Mouse (Mus musculus) hindbrain, embryonic 14.5 days (tissue): ENCODE measurements around the gene Ddx18. TPM values are rescaled to one million over a fixed set of nuclear protein-coding genes. Genes with fewer than 3 reads are reported as not detected.

Experiments
- ATAC-seq: fragments of 200-750 bp; cut with Nextera tagmentation; 2 replicates; pipeline ENCODE4 v1.8.0; 2017; ENCODE audit warnings: moderate number of reproducible peaks, mild to moderate bottlenecking, moderate TSS enrichment, moderate library complexity; ENCODE audit not compliant: low FRiP score
- DNase-seq: peaks from one replicate; pipeline ENCODE4 v3.0.0-alpha.2; 2015; ENCODE audit warnings: low spot score
- H3K27ac ChIP-seq: fragments of 300-500 bp; sonication (generic); 2 replicates; pipeline ENCODE4 v1.5.1; 2014; ENCODE audit warnings: mild to moderate bottlenecking, moderate library complexity
- H3K27me3 ChIP-seq: fragments of 300-500 bp; sonication (generic); 2 replicates; pipeline ENCODE4 v1.6.1; 2014; ENCODE audit warnings: mild to moderate bottlenecking, low read length, mixed read lengths; ENCODE audit not compliant: control insufficient read depth, insufficient read depth
- H3K36me3 ChIP-seq: fragments of 300-500 bp; sonication (generic); replicated peaks from 2 replicates; pipeline ENCODE4 v1.6.1; 2014; ENCODE audit not compliant: control insufficient read depth, insufficient read depth
- H3K4me1 ChIP-seq: fragments of 300-500 bp; sonication (generic); replicated peaks from 2 replicates; pipeline ENCODE4 v1.6.1; 2014; ENCODE audit warnings: antibody characterized with exemption, low read length, mixed read lengths; ENCODE audit not compliant: control insufficient read depth, insufficient read depth
- H3K4me2 ChIP-seq: fragments of 300-500 bp; sonication (generic); replicated peaks from 2 replicates; pipeline ENCODE4 v1.6.1; 2014; ENCODE audit warnings: mild to moderate bottlenecking, moderate library complexity
- H3K4me3 ChIP-seq: fragments of 300-500 bp; sonication (generic); replicated peaks from 2 replicates; pipeline ENCODE4 v1.5.1; 2014; ENCODE audit warnings: mild to moderate bottlenecking, low read length
- H3K9ac ChIP-seq: fragments of 300-500 bp; sonication (generic); 2 replicates; pipeline ENCODE4 v1.6.1; 2014
- H3K9me3 ChIP-seq: fragments of 300-500 bp; sonication (generic); 2 replicates; pipeline ENCODE4 v1.6.1; 2016; ENCODE audit warnings: low read length; ENCODE audit not compliant: control insufficient read depth
- WGBS: fragments of 180-500 bp; shearing (Covaris S2); extraction: QIAGEN DNeasy Blood & Tissue Kit; methylation state at CpG from one replicate; pipeline ENCODE4 v1.1.7; 2014; 5-methylcytosine and 5-hydroxymethylcytosine counted together
- polyA plus RNA-seq: library from polyadenylated mRNA; unstranded; fragments of >200 nt; fragmentation: Nextera tagmentation; extraction: Ambion mirVana; gene quantifications from 2 replicates; pipeline ENCODE4 v1.2.1, GENCODE M21; 2014

Ddx18 gene
- polyA plus RNA-seq, 1 experiment from 2014 or later, result 35.3 TPM

DNA sequence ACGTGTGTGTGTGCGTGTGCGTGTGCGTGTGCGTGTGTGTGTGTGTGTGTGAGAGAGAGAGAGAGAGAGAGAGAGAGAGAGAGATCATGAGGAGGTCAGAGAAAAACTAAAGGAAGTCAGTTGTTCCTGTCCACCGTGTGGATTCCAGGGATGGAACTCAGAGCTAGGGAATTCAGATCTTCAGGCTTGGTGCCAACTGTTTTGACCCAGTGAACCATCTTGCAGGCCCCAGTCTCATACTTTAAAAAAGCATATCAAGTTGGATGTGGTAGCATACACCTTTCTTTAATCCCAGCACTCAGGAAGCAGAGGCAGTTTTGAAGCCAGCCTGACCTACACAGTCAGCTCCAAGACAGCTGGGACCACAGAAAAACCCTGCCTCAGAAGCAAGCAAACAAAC, 38.5 kb downstream of the Ddx18 start:
- Histone ChIP-seq H3K36me3 (no peaks in the 10 kb centered on the region), H3K27me3 (peaks cover 28% of the 10 kb centered on the region), H3K4me3 (no peak overlapping the region), H3K27ac (no peak overlapping the region), H3K4me1 (peaks cover 15% of the 10 kb centered on the region), H3K9me3 (no peaks in the 10 kb centered on the region), H3K9ac (no peak overlapping the region), H3K4me2 (no peak overlapping the region)
- ATAC-seq, result no peak
- DNase-seq, result no peak
- 87% methylated on average over 6 of the region's 6 CpGs for WGBS

GRCm38 (mm10) chr1:121528399-121528720, 39.4 kb downstream of the Ddx18 start, which contains the start of gene Htr5b:
Htr5b (minus strand) TSS chr1:121528465.
- ATAC-seq (peak; percentile 86), DNase-seq (peak; percentile 33)
- Histone ChIP-seq H3K27ac (no peak within 1 kb of the TSS), H3K4me2 (peak within 1 kb of the TSS; percentile 62), H3K4me3 (peak within 1 kb of the TSS; percentile 29), H3K4me1 (peaks cover 15% of the 10 kb centered on the region), H3K9me3 (no peaks in the 10 kb centered on the region), H3K36me3 (no peaks in the 10 kb centered on the region), H3K27me3 (peaks cover 28% of the 10 kb centered on the region), H3K9ac (peak within 1 kb of the TSS; percentile 40; the same call in 1 of the 2 replicates)
- WGBS, result 2% methylated on average over 11 of the region's 11 CpGs

GRCm38 (mm10) chr1:121527600-121528398, 40.0 kb downstream of the Ddx18 start:
- DNase-seq (no peak), ATAC-seq (peak; percentile 56)
- Histone ChIP-seq H3K9ac (peak overlapping the region; percentile 40; the same call in 1 of the 2 replicates), H3K27ac (no peak overlapping the region), H3K4me1 (peaks cover 15% of the 10 kb centered on the region), H3K36me3 (no peaks in the 10 kb centered on the region), H3K4me2 (peak overlapping the region; percentile 62), H3K9me3 (no peaks in the 10 kb centered on the region), H3K4me3 (peak overlapping the region; percentile 29), H3K27me3 (peaks cover 28% of the 10 kb centered on the region)
- WGBS, result 16% methylated on average over 55 of the region's 55 CpGs

DNA sequence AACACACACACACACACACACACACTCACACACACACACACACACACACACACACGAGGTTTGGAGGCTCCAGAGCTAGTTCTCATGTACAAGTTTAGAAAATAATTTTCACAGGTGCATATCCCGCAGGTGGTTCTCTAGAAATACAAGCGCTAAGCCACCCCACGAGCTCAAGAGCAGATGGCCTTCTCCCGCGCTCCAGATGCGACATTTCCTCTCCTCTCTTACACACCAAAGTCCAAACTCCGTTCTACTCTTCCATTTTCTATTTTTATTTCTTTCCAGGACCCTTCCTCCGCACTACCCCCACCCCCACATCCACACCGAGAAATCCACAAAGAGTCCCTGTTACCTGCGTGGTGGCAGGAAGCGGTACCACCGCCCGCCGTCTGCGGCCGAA, 40.7 kb downstream of the Ddx18 start:
- DNase-seq (no peak), ATAC-seq (0 out of 2 replicates have a peak, but pooled peaks have one; percentile 7)
- peak overlapping the region; percentile 62 for H3K4me2 ChIP-seq
- no peaks in the 10 kb centered on the region for H3K36me3 ChIP-seq
- H3K27me3 ChIP-seq, result peaks cover 28% of the 10 kb centered on the region
- 55% methylated on average over 17 of the region's 17 CpGs for WGBS
- H3K9ac ChIP-seq, result no peak overlapping the region
- H3K4me3 ChIP-seq, result peak overlapping the region; percentile 29
- H3K27ac ChIP-seq, result no peak overlapping the region
- H3K9me3 ChIP-seq, result no peaks in the 10 kb centered on the region
- peaks cover 15% of the 10 kb centered on the region for H3K4me1 ChIP-seq

DNA sequence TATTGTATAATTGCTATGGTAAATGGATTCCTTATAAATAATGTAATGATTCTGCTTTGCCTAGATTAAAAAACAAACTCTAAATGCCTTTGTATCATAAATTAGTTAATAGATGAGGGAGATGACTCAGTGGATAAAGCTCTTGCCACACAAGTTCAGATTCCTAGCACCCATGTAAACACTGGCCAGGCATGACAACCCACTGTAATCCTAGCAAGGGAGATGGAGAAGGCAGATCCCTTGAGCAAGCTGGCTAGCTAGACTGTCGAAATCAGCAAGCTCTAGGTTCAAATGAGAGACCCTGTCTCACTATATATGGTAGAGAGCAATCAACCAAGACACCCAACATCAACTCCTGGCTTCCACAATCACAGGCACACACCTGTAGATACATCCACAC, 49.2 kb downstream of the Ddx18 start:
- Histone ChIP-seq H3K9ac (no peak overlapping the region), H3K9me3 (no peaks in the 10 kb centered on the region), H3K4me3 (no peak overlapping the region), H3K27ac (no peak overlapping the region), H3K27me3 (no peaks in the 10 kb centered on the region), H3K36me3 (no peaks in the 10 kb centered on the region), H3K4me2 (no peak overlapping the region), H3K4me1 (no peaks in the 10 kb centered on the region)
- 70% methylated on average over 1 of the region's 1 CpGs for WGBS
- ATAC-seq (no peak), DNase-seq (no peak)

- no peaks in the 10 kb centered on the region for H3K27me3 ChIP-seq
- DNase-seq (no peak), ATAC-seq (no peak)
- WGBS, result 93% methylated on average over 2 of the region's 2 CpGs
- no peak overlapping the region for H3K4me2 ChIP-seq
- H3K4me1 ChIP-seq, result no peaks in the 10 kb centered on the region
- H3K27ac ChIP-seq, result no peak overlapping the region
- no peaks in the 10 kb centered on the region for H3K36me3 ChIP-seq
- no peaks in the 10 kb centered on the region for H3K9me3 ChIP-seq
- no peak overlapping the region for H3K9ac ChIP-seq
- no peak overlapping the region for H3K4me3 ChIP-seq
Observed at GRCm38 (mm10) chr1:121511966-121512365, 55.8 kb downstream of the Ddx18 start.

GRCm38 (mm10) chr1:121511186-121511585, 56.6 kb downstream of the Ddx18 start:
- Histone ChIP-seq H3K36me3 (no peaks in the 10 kb centered on the region; the same call in 1 of the 2 replicates), H3K27me3 (no peaks in the 10 kb centered on the region), H3K9me3 (no peaks in the 10 kb centered on the region), H3K27ac (no peak overlapping the region), H3K4me2 (no peak overlapping the region), H3K9ac (no peak overlapping the region), H3K4me1 (no peaks in the 10 kb centered on the region), H3K4me3 (no peak overlapping the region)
- ATAC-seq (no peak; the same call in 1 of the 2 replicates), DNase-seq (no peak)
- WGBS, result 30% methylated on average over 2 of the region's 2 CpGs

- Histone ChIP-seq H3K9ac (no peak overlapping the region), H3K9me3 (no peaks in the 10 kb centered on the region), H3K36me3 (no peaks in the 10 kb centered on the region; the same call in 1 of the 2 replicates), H3K27ac (no peak overlapping the region), H3K4me1 (no peaks in the 10 kb centered on the region), H3K4me2 (no peak overlapping the region), H3K27me3 (no peaks in the 10 kb centered on the region), H3K4me3 (no peak overlapping the region)
- no peak for ATAC-seq
- WGBS, result 82% methylated on average over 19 of the region's 19 CpGs
- no peak for DNase-seq
Observed at GRCm38 (mm10) chr1:121510420-121511140, 57.2 kb downstream of the Ddx18 start.

DNA sequence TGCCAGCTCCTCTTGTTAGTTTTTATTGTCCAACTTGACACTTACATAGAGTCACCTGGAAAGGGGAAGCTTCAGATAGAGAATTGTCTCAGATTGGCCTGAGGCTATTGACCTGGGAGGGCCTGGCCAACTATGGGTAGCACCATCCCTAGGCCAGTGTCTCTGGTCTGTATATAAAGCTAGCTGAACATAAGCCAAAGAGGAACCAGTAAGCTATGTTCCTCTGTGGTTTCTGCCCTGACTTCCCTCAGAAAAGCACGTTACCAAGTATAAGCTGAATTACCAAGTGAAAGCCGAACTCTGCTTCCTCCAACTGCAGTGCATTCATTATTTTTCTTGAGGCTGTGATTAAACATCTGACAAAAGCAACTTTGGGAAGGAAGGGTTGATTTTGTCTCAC, 59.1 kb downstream of the Ddx18 start:
- H3K4me3 ChIP-seq, result no peak overlapping the region
- no peak for ATAC-seq
- H3K9me3 ChIP-seq, result no peaks in the 10 kb centered on the region
- WGBS, result 83% methylated on average over 2 of the region's 2 CpGs
- no peaks in the 10 kb centered on the region for H3K4me1 ChIP-seq
- no peak overlapping the region for H3K4me2 ChIP-seq
- DNase-seq, result no peak
- no peak overlapping the region for H3K9ac ChIP-seq
- no peaks in the 10 kb centered on the region for H3K27me3 ChIP-seq
- no peaks in the 10 kb centered on the region; the same call in 1 of the 2 replicates for H3K36me3 ChIP-seq
- no peak overlapping the region for H3K27ac ChIP-seq
